8 mouse cellular contexts compared by ENCODE assay signal in genomic region chr7:99626376-99627270, GRCm38 (mm10). TPM values are rescaled to one million over a fixed set of nuclear protein-coding genes. Genes with fewer than 3 reads are reported as not detected.
DNase-seq lines count a peak whose midpoint lies in the region; ATAC-seq and TF ChIP-seq lines count a peak whose summit lies in the region.

TSS of gene Tpbgl (minus strand) at chr7:99627103.

- H3K9ac ChIP-seq in intestine, embryonic 14.5 days (ENCODE audit: low read length), result peak within 1 kb of the TSS; percentile 29; the same call in 1 of the 2 replicates
- no peak within 1 kb of the TSS for H3K9ac ChIP-seq in liver, embryonic 14.5 days (replicated peaks)
- H3K9ac ChIP-seq in neural tube, embryonic 13.5 days, result peak within 1 kb of the TSS; percentile 76

- no peak within 1 kb of the TSS for H3K27ac ChIP-seq in intestine, embryonic 14.5 days (ENCODE audit: low read depth)
- H3K27ac ChIP-seq in liver, embryonic 14.5 days, result no peak within 1 kb of the TSS
- peak within 1 kb of the TSS; percentile 67; the same call in 1 of the 2 replicates for H3K27ac ChIP-seq in neural tube, embryonic 13.5 days (replicated peaks)

- TF ChIP-seq EP300 in liver, embryonic 14.5 days (IDR thresholded peaks at IDR 0.05; ENCODE audit: low read depth), result no peak

- TF ChIP-seq POLR2A in brain, embryonic 14.5 days (IDR thresholded peaks at IDR 0.05; ENCODE audit: borderline replicate concordance, extremely low read depth, insufficient read depth, insufficient read length, poor library complexity, severe bottlenecking), result no peak

- H3K4me2 ChIP-seq in intestine, embryonic 14.5 days (ENCODE audit: low read length), result peak within 1 kb of the TSS; percentile 84
- peak within 1 kb of the TSS; percentile 44 for H3K4me2 ChIP-seq in liver, embryonic 14.5 days (ENCODE audit: low read depth)
- H3K4me2 ChIP-seq in neural tube, embryonic 13.5 days, result peak within 1 kb of the TSS; percentile 91

- DNase-seq in brain, embryonic 14.5 days (ENCODE audit: low read depth), result peak; percentile 54
- DNase-seq in gastrocnemius, postnatal 36 days, result peak; percentile 76 to 78
- peak; percentile 72 for DNase-seq in intestine, embryonic 14.5 days (ENCODE audit: low spot score)
- no peak for DNase-seq in liver, embryonic 14.5 days (ENCODE audit: low read depth in 3 of 3, low spot score in 3 of 3)
- DNase-seq in thymus, postnatal 4 days, result peak; percentile 68

- intact Hi-C loops in gastrocnemius, postnatal 36 days (cut with DNase I), result no loop called here

- TF ChIP-seq CTCF in brain, embryonic 14.5 days (IDR thresholded peaks at IDR 0.05; ENCODE audit: borderline replicate concordance, extremely low read depth, insufficient read depth, insufficient read length), result no peak
- no peak for TF ChIP-seq CTCF in liver, embryonic 14.5 days (IDR thresholded peaks at IDR 0.05; ENCODE audit: low read depth)

- peak within 1 kb of the TSS; percentile 45 for H3K4me3 ChIP-seq in erythroblast, embryonic 14.5 days (replicated peaks)
- H3K4me3 ChIP-seq in intestine, embryonic 14.5 days (ENCODE audit: low read depth, low read length), result peak within 1 kb of the TSS; percentile 42
- H3K4me3 ChIP-seq in liver, embryonic 14.5 days (ENCODE audit: insufficient read depth in 1 of 2, low read depth in 2 of 2, low read length in 2 of 2), result peak within 1 kb of the TSS in 1 of 2 experiments; percentile 8; a peak in 2 of 4 replicates
- peak within 1 kb of the TSS; percentile 50 for H3K4me3 ChIP-seq in neural tube, embryonic 13.5 days

- WGBS in intestine, embryonic 14.5 days, result 2% methylated on average over 72 of the region's 83 CpGs
- under 1% methylated on average over 82 of the region's 83 CpGs for WGBS in liver, embryonic 14.5 days (ENCODE audit: insufficient replicate concordance)
- under 1% methylated on average over 73 of the region's 83 CpGs for WGBS in neural tube, embryonic 13.5 days

- peaks cover 24% of the 10 kb centered on the region for H3K4me1 ChIP-seq in erythroblast, embryonic 14.5 days (ENCODE audit: control insufficient read depth)
- H3K4me1 ChIP-seq in intestine, embryonic 14.5 days (replicated peaks; ENCODE audit: control insufficient read depth, insufficient read depth, low read length), result peaks cover 11% of the 10 kb centered on the region; the same call in 1 of the 2 replicates
- no peaks in the 10 kb centered on the region for H3K4me1 ChIP-seq in liver, embryonic 14.5 days (replicated peaks; ENCODE audit: control insufficient read depth in 2 of 2, insufficient read depth in 2 of 2, low read length in 1 of 2)
- H3K4me1 ChIP-seq in neural tube, embryonic 13.5 days (replicated peaks), result peaks cover 23% of the 10 kb centered on the region

- H3K27me3 ChIP-seq in erythroblast, embryonic 14.5 days (ENCODE audit: control insufficient read depth), result peaks cover 100% of the 10 kb centered on the region
- H3K27me3 ChIP-seq in intestine, embryonic 14.5 days (replicated peaks; ENCODE audit: control insufficient read depth, insufficient read depth, low read length), result peaks cover 50% of the 10 kb centered on the region
- peaks cover 62% of the 10 kb centered on the region for H3K27me3 ChIP-seq in liver, embryonic 14.5 days (ENCODE audit: control insufficient read depth, insufficient read depth, low read length)
- peaks cover 70% of the 10 kb centered on the region for H3K27me3 ChIP-seq in neural tube, embryonic 13.5 days

- H3K36me3 ChIP-seq in erythroblast, embryonic 14.5 days (ENCODE audit: control insufficient read depth), result no peaks in the 10 kb centered on the region
- no peaks in the 10 kb centered on the region for H3K36me3 ChIP-seq in intestine, embryonic 14.5 days (ENCODE audit: control insufficient read depth, insufficient read depth, low read length)
- H3K36me3 ChIP-seq in liver, embryonic 14.5 days (replicated peaks; ENCODE audit: control insufficient read depth, insufficient read depth, low read depth), result no peaks in the 10 kb centered on the region
- no peaks in the 10 kb centered on the region for H3K36me3 ChIP-seq in neural tube, embryonic 13.5 days

- no peak for ATAC-seq in erythroblast, adult 5-6 weeks (replicated peaks; ENCODE audit: low FRiP score, poor library complexity, severe bottlenecking)
- ATAC-seq in intestine, embryonic 14.5 days (replicated peaks; ENCODE audit: low FRiP score, low TSS enrichment, low read depth), result peak; percentile 37; the same call in 1 of the 2 replicates
- no peak for ATAC-seq in liver, embryonic 14.5 days (ENCODE audit: insufficient read depth)
- peak; percentile 58 for ATAC-seq in neural tube, embryonic 13.5 days (ENCODE audit: low read depth)

- peaks cover 16% of the 10 kb centered on the region for H3K9me3 ChIP-seq in erythroblast, embryonic 14.5 days (ENCODE audit: control insufficient read depth, low read length)
- H3K9me3 ChIP-seq in intestine, embryonic 14.5 days (ENCODE audit: control insufficient read depth, low read length), result no peaks in the 10 kb centered on the region
- H3K9me3 ChIP-seq in liver, embryonic 14.5 days (ENCODE audit: control insufficient read depth, low read length), result no peaks in the 10 kb centered on the region
- H3K9me3 ChIP-seq in neural tube, embryonic 13.5 days, result no peaks in the 10 kb centered on the region

RNA-seq across cellular contexts. Expression of gene Tpbgl, which starts in this region (rescaled TPM):
- polyA plus RNA-seq in erythroblast, embryonic 14.5 days (2012), result 0.01 TPM in 2 replicates
- not detected in 2 replicates for total RNA-seq in erythroblast, adult 5-6 weeks (2015; ENCODE audit: low replicate concordance)
- not detected in 2 replicates for total RNA-seq in erythroblast, adult 5-6 weeks (2017; ENCODE audit: low replicate concordance)
- 0.83 and 1.7 TPM in 2 replicates for polyA plus RNA-seq in brain, embryonic 14.5 days (2012; rRNA removed)
- total RNA-seq in gastrocnemius, postnatal 36 days (2021), result 10 to 100 TPM; 56.4 to 57.7 TPM
- 1.3 and 1.7 TPM in 2 replicates for polyA plus RNA-seq in intestine, embryonic 14.5 days (2014; fragmentation: Nextera tagmentation; extraction: Ambion mirVana)
- polyA plus RNA-seq in liver, embryonic 14.5 days (2012; rRNA removed), result 0.12 and 0.13 TPM in 2 replicates
- 0.14 and 0.24 TPM in 2 replicates for polyA plus RNA-seq in liver, embryonic 14.5 days (2014; fragmentation: Nextera tagmentation; extraction: Ambion mirVana)
- 2.2 and 3.8 TPM in 2 replicates for polyA plus RNA-seq in neural tube, embryonic 13.5 days (2015; fragmentation: Nextera tagmentation; extraction: Ambion mirVana)

Comparison
In these comparisons a context has a peak if more than half of its experiments do, and no peak if none do; other contexts are left out.
1. RNA of gene Tpbgl (total RNA-seq): 56.4 to 57.7 TPM in gastrocnemius, postnatal 36 days; not detected in erythroblast, adult 5-6 weeks; every median in the first group is over 10 times any median in the second.
2. ATAC-seq: peak in intestine, embryonic 14.5 days (single experiment) and neural tube, embryonic 13.5 days (single experiment); none in erythroblast, adult 5-6 weeks (single experiment) and liver, embryonic 14.5 days (single experiment).
3. DNase-seq: peak in brain, embryonic 14.5 days (single experiment), gastrocnemius, postnatal 36 days (2 of 2), intestine, embryonic 14.5 days (single experiment) and thymus, postnatal 4 days (single experiment); none in liver, embryonic 14.5 days (0 of 3).
4. Peak in every context shown above with its lines, with median percentiles within 50 percentile points of each other: H3K4me2 ChIP-seq.